Mouse (Mus musculus) retina, postnatal 7 days (tissue): Measurements from ENCODE around the gene Slc25a34.

Experiments
- DNase-seq: peaks from one replicate; pipeline ENCODE4 v3.0.0-alpha.2; 2012; ENCODE audit warnings: low read depth, low spot score

Gene Slc25a34

GRCm38 (mm10) chr4:141643118-141643855 is 19.7 kb upstream of the Slc25a34 start:
- DNase-seq: no peak

GRCm38 (mm10) chr4:141641961-141642811 is 18.6 kb upstream of the Slc25a34 start:
- no peak for DNase-seq

- DNase-seq: no peak
These were observed 17.7 kb upstream of the Slc25a34 start for GRCm38 (mm10) chr4:141641353-141641771.

- no peak for DNase-seq
These were observed 15.9 kb upstream of the Slc25a34 start for GRCm38 (mm10) chr4:141639474-141639873.

GRCm38 (mm10) chr4:141636693-141637092 is 13.1 kb upstream of the Slc25a34 start:
- no peak for DNase-seq

GRCm38 (mm10) chr4:141635991-141636390 is 12.4 kb upstream of the Slc25a34 start:
- DNase-seq: no peak

GRCm38 (mm10) chr4:141632111-141632873 is 8.7 kb upstream of the Slc25a34 start:
- no peak for DNase-seq

- no peak for DNase-seq
These were observed 7.6 kb upstream of the Slc25a34 start for GRCm38 (mm10) chr4:141631250-141631649.

- DNase-seq: no peak
These were observed 6.4 kb upstream of the Slc25a34 start for GRCm38 (mm10) chr4:141630021-141630420.

GRCm38 (mm10) chr4:141628661-141629060 is 5.0 kb upstream of the Slc25a34 start:
- DNase-seq: no peak

- no peak for DNase-seq
These were observed 3.9 kb upstream of the Slc25a34 start for GRCm38 (mm10) chr4:141627502-141627901.

GRCm38 (mm10) chr4:141625774-141626550 is 2.3 kb upstream of the Slc25a34 start:
- no peak for DNase-seq

GRCm38 (mm10) chr4:141624983-141625773 is 1.6 kb upstream of the Slc25a34 start:
- DNase-seq: no peak

GRCm38 (mm10) chr4:141624134-141624533 is 513 bp upstream of the Slc25a34 start:
- no peak for DNase-seq

GRCm38 (mm10) chr4:141623037-141623436 is 584 bp downstream of the Slc25a34 start:
- DNase-seq: no peak

GRCm38 (mm10) chr4:141622580-141622979 is 1.0 kb downstream of the Slc25a34 start:
- DNase-seq: no peak

- DNase-seq: no peak
These were observed 1.5 kb downstream of the Slc25a34 start for GRCm38 (mm10) chr4:141622091-141622490.

- DNase-seq: no peak
These were observed 2.3 kb downstream of the Slc25a34 start for GRCm38 (mm10) chr4:141621297-141621696.

GRCm38 (mm10) chr4:141619299-141619883 is 4.2 kb downstream of the Slc25a34 start:
- no peak for DNase-seq
